Mouse (Mus musculus) c-Kit-positive CD71-positive TER-119-negative erythroid progenitor cells, embryonic 14.5 days (primary cell): Measurements from ENCODE around the gene Tnfrsf13b.
"Not testable (repeated sequence)": the region's sequence is repeated elsewhere in the genome, so short reads cannot be mapped to it uniquely, and the experiment has no call there.

Source experiments
- DNase-seq: peaks from one replicate; pipeline ENCODE4 v3.0.0-alpha.2; 2013; ENCODE audit warnings: low read depth

The Tnfrsf13b gene

DNA sequence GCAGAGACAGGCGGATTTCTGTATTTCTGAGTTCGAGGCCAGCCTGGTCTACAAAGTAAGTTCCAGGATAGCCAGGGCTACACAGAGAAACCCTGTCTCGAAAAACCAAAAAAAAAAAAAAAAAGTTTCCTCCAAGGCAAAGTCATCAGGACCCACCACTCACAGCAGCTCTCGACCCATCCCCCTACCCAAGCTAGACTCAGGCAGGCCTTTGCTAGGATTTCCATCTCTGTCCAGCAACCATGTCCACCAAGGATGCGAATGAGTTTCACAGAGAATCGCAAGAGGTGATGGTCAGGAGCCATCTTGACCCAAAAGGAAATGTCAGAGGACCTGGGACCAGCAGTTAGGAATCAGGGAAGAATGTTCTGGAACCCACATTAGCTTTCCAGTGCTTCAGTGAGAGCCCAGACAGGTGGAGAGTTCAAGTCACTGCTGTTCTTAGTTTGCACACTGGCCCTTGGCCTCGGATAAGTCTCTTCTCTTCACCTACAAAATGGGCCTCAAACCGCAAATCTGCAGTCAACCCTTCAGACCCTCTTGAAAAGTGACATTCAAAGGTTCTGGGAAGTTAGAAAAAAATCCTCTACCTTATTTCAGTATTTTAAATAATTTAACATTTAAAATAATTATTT lies 983 bp downstream of the Tnfrsf13b start:
- no peak for DNase-seq

DNA sequence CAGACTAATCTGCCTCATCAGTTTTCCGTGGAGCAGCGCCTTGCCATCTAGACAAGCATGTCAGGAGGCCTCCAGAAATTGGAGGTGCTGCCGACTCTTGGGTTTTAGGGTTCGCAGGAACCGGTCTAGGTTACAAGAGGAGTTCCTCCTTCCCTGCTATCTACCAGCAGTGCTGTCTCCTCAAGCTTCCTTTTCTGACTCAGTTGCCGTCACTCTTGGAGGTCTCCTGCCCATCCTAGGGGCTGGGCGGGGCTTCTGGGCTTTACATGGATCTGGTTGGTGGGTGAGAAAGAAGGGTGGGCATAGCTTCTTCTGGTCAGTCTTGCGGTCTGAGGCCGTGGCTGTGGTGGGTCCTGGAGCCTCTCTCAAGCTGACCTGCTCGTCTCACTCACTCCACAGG lies 2.8 kb downstream of the Tnfrsf13b start:
- DNase-seq, result no peak

DNA sequence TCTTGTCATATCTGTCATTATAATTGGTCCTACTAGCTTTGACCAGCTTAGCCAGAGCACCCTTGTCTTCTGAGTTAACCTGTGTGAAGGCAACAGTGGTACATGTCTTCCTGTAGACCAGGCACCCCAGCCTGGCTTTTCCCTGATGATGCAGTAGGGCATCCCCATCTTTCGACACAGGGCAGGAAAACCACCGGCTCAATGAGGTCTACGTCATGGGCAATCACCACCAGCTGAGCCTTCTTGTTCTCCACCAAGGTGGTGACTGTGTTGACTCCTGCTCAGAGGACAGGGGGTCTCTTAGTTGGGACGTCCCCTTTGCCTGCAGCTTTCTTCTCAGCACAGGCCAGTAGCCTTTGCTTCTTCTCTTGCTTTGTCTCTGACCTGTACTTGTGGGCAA lies 4.1 kb downstream of the Tnfrsf13b start:
- DNase-seq, result not testable (repeated sequence)

DNA sequence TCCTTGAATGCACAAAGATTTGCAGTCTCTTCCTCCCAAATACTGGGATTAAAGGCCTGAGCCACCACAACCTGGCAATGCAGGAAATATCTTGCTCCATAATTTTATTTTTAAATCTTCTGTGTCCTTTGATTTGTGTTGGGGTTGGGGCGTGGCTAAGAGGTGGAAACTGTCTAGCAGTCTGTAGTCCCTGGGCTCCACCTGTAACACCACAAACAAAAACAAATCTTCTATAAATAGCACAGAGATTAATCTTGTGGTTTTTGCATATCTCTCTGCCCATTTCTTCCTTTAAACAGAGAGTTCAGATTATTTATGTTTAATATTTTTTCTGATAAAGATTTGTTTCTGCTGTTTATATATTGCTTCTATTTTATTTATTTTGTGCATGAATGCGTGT lies 6.4 kb downstream of the Tnfrsf13b start:
- no peak for DNase-seq

DNA sequence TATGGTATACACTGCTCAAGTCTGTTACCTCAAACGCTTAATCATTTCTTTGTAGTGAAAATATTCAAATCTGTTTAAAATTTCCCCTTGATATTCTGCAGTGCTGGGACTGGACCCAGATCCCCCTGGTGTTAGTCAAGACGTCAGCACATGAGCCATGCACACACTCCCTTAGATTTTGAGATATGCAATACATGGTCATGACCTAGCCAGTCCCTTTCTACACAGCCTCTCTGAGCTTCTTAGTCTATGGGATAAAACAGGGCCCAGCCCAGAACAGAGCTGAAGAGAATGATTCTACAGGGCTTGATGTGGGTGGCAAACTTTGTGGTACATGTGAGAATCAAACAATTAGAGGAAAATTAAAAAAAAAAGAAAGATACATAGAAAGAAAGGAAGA lies 15.1 kb downstream of the Tnfrsf13b start:
- no peak for DNase-seq

DNA sequence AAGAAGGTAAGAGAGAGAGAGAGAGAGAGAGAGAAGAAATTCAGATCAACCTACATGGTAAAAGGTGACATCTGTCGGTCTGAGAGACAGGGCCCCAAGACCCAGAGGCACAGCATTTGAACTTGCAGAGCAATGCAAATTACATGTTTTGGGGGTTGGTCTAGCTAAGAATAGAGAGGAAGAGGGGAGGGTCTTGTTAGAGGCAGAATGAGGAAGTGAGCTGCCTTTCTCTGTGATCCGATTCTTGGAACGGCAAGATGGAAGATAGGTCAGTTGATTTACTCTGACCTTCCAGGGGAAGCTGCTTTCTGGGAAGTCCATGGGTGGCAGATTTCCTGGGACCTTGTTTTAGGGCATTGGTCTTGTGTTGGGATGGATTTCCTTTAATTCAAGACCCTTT lies 15.7 kb downstream of the Tnfrsf13b start:
- DNase-seq, result no peak

DNA sequence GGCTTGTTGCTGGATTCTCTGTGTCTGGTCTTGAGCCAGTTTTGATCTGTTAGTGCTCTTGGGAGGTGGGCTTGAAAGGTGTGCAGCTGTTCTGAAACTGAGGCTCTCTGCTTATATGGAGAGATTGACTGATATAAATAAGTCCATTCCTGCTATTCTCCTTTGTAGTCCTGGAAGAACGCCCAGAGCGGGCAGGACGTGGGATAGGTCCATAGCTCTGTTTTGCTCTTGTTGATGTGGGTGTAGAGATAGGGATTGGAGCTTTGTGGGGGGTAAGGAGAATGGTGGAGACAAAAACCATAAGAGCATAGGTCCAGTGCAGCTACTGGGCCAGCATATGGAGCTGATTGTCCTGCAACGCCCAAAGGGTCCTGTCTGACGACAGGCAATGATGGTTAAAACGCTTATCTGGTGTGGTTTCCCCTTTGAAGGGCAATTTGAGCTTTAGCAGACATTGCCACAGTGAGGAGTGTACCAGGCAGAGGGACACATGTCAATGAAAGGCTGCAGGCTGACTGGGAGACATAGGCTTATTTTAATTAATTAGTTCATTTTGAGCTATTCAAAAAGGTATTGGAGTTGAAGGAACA lies 16.5 kb downstream of the Tnfrsf13b start:
- no peak for DNase-seq

DNA sequence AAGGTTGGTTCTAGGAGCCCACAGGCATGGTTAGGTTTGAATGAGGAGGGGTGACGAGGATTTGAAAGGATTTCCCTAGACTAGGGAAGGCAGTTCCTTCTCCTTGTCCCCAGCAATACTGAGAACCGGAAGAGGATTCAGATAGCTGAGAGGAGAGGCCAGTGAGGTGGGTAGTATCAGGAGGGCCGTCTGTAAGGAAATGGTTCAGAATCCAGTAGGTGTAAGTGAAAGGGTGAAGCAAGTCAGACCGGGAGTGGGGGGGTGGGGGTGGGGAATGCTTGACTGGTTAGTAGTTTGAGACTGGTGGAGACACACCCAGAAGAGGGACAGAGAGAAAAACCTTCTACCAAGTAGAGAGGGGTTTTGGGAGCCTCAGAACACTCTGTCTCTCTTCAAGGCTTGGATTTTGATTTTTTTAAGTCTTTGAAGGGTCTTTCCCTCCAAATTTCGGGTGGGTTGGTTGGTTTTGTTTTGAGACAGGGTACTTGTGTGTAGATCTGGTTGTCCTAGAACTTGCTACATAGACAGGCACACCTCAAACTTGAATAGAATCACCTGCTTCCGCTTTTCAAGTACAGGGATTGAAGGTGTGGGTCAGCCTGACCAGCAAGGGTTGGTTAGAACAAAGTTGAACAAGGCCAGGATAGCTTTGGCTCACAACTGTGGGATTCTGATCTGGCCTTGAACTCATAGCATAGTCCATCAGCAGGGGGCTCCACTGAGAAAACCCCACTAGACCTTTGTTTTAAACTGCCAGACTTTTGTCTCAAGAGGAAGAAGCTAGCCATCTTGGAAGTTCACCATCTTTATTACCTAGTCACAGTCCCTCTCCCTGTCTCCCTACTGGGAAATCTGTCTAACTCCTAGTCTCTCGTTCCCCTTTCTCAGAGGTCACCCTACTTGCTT lies 17.3 kb downstream of the Tnfrsf13b start:
- DNase-seq, result peak; percentile 17

DNA sequence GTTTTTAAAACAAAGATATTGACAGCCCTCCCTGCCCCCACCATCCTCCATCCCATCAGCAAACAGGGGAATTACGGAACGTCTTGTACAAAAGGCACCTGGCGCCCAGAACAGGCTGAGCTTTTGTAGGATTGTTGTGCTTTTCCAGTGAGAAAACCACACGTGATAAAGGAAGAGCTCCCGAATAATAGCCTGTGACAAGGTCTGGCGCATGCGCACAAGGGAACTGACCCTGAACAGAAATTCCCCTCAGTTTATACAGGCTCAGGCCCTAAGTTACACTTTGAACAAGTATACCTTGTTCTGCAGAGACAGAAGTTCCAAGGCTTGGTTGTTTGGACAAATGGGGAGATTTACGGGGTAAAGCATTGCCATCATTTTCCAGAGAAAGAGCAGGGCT lies 19.0 kb downstream of the Tnfrsf13b start:
- no peak for DNase-seq

DNA sequence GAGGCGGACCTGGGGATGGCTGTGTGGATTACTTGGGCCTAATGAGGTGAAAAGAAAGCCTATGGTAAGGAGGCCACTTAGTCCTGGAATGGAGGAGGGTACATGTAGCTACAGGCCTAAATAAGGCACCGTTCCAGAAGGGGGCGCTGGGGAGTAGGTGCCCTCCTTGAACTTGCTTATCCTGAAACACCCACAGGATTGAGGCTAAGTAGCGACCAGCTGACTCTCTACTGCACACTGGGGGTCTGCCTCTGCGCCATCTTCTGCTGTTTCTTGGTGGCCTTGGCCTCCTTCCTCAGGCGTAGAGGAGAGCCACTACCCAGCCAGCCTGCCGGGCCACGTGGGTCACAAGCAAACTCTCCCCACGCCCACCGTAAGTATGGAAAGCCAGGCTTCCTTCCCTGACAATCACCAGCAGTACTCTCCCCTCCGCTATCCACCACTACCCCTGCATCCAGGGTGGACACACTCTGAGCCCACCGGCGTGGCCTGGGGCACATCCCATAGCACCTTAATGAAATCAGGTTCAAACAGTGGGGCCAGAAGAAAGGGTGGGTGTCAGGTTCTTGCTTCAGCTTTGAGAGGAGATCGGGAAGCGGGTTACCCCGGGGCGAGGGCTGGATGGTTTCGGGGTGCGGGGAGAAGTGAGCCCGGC lies 20.2 kb downstream of the Tnfrsf13b start:
- DNase-seq, result peak; percentile 56

DNA sequence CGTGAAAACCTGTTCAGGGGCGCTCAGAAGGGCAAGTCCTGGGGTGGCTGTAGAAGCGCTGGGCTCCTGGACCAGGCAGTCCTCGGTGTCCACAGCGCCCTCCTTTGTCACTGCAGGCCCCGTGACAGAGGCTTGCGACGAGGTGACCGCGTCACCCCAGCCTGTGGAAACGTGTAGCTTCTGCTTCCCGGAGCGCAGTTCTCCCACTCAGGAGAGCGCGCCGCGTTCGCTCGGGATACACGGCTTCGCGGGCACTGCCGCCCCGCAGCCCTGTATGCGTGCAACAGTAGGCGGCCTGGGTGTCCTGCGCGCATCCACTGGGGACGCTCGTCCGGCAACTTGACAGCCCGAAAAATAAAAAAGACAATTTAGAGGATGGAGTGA lies 20.7 kb downstream of the Tnfrsf13b start:
- DNase-seq, result no peak

DNA sequence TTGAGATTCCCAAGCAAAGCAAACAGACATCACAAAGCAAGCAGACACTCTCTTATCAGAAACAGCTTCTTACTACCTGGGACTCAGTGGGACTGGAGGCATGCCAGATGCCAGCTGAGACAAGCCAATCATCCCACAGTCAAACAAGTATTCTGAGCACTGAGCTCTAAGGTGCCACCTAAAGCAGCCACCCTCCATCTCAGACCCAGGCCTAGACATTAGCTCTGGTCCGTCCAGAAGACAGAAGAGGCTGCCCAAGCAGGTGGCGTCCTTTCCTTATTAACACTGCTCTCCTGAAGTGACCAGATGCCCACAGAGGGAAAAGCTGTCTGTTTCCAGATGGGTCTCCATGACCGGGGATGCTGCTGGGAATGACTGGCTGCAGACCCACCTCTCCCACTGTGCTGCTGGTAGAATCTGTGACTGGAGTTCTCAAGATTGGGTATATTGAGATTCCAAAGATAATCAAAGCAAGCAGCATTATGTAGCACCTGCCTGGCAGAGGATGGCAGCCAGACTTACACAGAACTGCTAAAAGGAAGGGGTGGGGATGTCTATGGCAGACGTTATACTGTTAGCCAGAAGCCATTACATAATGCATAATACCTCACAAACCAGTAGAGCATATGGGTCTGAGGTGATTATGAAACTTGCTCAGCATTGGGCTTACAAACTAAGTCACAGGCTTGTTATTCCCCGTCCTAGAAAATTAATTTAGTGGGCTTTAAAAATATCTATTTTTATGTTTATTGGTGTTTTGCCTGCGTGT lies 23.9 kb downstream of the Tnfrsf13b start:
- DNase-seq, result no peak

DNA sequence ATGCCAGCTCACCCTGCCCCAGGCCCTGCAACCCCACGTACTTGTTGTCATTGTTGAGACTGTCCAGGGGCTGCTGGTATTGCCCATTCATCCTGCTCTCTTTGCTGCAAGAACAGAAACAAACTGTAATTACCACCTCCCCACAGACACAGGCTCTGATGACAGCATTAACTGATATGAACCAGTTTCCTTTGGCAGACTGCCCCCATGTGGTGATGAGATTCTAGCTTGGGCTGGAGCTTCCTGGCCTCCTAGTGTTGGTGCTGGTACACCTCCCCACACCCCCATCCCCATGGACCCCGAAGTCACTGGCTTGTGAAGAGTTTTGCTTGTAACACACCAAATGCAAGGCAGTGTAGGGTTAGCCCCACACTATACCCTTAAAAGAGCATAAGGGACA lies 29.2 kb downstream of the Tnfrsf13b start:
- DNase-seq, result no peak

DNA sequence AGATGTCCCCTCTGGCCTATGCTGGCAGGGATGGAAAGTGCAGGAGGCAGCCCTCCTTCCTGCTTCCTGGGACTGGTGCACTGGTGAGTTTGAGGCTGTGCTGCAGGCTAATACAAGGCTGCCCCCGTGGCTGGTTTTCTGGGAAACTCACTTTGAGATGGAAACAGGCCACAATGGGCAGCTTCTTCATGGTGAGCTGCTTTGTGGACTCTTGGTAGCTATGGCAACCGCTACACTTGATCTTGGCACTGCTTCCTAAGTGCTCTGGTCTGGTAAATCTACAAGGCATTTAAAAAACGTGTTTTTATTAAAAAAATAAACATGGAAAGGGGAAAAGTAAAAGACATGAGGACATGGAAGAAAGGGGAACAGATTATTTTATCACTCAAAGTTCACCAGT lies 31.6 kb downstream of the Tnfrsf13b start:
- no peak for DNase-seq

DNA sequence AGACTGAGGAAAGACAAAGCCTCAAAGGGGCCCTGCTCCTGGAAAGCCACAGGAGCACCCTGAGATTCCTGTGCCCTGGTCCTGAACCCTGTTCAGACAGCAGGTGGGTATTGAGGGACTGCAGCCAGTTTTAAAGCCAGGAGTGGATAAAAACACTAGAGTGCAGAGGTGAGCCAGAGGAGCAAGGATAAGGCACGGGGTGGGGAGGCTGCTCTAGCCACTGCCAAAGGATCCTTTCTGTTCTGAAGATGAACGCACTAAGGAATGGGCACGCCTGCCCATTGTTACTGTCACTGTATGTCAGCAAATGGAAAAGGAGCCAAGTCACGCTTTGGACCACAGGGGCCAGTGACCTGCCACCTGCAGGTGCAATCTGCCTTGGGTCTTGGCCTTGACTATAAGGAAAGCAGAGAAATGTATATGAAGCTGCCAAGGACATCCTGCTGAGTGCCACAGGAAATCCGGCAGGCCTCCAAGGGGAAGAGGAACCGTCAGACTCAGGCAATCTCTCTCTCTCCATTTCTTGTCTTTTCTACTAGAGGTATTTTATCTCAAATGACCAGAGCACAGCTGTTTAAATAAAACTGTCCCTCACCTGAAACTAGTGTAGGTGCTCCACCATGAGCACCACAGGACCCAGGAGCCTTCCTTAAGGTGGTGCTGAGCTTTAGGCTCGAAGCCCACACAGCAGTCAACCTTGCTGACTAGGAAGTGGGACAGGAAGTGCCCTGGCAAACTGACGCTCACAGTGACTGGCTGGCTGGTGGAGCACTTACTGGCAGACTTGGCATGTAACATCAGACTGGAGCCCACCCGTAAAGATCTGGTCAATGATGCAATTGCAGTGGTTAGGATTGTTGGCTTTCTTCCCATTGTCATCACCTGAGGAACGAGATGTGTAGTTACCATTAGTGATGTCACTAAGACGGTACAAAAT lies 33.5 kb downstream of the Tnfrsf13b start:
- no peak for DNase-seq

DNA sequence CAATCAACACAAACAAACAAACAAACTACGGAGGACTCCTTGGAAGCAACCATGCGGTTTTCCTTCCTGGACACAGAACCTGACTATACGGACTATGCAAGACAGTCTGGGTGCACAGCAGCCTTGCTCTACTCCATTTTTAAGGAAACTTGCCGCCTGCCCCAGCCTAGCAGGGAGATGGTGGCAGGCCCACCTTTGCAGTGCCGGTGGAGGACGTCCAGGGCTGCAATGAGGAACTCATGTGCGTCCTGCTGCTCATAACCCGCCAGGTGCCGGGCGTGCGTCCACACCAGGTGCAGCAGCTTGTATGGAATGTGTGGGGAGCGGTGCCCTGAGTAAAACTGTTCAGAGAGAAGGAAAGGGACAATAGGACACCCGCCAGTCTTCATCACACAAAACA lies 34.6 kb downstream of the Tnfrsf13b start:
- DNase-seq, result no peak

DNA sequence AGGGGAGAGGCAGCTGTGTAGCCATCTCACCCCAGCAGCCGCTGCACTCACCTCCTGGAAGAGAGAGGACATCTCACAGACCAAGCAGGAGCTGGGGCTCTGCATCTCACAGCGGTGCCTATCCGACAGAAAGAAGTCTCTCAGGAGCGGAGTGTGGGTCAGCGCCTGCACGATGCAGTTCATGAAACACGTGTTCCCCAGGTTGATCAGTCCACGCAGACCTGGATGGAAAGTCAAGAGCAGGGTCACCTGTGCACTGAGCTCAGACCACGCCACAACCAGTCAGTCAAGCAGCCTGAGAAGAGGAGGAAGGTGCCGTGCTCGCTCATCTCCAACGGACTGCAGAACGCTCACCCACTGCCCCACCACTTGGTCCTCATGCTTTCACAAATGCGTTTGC lies 36.2 kb downstream of the Tnfrsf13b start:
- DNase-seq, result no peak

DNA sequence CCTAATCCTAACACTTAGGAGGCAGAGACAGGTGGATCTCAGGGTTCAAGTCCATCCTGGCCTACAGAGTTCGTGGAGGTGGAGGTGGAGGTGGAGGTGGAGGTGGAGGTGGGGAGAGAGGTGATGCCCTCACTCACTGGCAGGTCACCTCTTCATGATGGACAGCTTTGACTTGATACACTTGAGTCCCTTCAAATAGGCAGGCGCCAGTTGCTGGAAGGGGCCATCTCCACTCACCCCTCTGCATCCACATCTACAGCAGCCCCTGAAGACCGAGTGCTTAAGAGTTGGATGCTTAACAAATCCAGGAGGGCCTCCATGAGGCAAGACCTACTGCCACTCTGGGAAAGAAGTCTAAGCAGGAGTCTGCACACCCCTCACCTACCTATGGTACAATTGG lies 36.8 kb downstream of the Tnfrsf13b start:
- DNase-seq, result no peak

DNA sequence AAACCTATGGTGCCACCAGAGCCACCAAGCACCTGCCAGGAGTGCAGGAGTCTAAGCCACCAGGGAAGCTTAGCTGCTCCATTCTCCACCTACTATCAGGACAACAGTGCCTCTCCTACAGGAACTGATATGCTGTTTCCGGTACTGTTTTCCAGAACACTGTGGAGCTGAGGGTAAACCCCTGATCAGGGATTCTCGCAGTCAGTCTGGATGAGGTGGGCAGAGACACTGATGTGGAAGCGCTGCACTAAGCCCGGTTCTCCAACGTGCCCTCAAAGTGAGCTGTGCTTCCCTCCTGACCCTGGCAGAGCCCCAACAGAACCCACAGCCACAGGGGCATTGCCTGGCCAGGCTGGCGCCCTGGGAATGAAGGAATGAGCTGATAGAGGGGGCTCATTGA lies 37.8 kb downstream of the Tnfrsf13b start:
- DNase-seq, result no peak

DNA sequence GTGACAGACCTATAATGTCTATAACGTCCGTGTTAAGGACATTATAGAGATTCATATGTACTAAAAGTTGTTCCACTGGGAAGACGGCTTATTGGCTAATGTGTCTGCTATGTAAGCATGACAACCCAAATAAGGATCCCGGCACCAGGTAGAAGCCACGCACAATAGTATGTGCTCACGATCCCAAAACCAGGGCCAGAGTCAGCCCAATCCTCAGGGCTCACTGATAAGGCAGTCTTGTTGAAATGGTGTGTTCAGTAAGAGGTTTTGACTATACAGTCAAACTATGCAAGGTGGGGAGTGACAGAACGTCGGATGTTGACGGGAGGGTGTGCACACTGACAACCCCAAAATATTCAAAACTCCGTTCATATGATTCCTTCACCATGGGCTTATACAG lies 38.3 kb downstream of the Tnfrsf13b start:
- no peak for DNase-seq

DNA sequence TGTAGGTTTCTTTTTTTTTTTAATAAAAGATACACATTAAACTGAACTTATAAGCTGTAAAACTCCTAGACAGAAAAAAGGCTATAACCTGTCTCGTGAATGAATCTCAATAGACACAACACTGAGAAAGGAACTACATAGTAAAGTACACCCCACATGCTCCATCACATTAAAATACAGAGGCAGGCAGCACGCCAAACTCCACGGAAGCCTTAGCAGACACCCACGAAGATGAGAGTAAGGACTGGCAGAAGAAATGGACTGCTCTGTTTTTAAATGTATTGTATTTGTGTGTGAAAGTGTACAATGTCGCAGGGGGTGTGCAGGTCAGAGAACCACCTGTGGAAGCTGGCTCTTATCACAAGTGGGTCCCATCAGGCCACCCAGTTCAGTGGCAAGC lies 43.6 kb downstream of the Tnfrsf13b start:
- no peak for DNase-seq
